Mouse (Mus musculus) lung, adult 2 months (tissue): ENCODE measurements around the gene Afap1.

Experiments used
- CTCF ChIP-seq: fragments of 200-500 bp; IDR thresholded peaks from 2 replicates; pipeline ENCODE4 v1.5.1; 2011; ENCODE audit warnings: mild to moderate bottlenecking, low read length, control low read depth; ENCODE audit not compliant: insufficient read depth
- POLR2A ChIP-seq: fragments of 200-500 bp; IDR thresholded peaks from 2 replicates; pipeline ENCODE4 v1.6.1; 2011; ENCODE audit warnings: low read depth, mild to moderate bottlenecking, control low read depth, low read length, borderline replicate concordance; ENCODE audit errors: extremely low read depth

DNA sequence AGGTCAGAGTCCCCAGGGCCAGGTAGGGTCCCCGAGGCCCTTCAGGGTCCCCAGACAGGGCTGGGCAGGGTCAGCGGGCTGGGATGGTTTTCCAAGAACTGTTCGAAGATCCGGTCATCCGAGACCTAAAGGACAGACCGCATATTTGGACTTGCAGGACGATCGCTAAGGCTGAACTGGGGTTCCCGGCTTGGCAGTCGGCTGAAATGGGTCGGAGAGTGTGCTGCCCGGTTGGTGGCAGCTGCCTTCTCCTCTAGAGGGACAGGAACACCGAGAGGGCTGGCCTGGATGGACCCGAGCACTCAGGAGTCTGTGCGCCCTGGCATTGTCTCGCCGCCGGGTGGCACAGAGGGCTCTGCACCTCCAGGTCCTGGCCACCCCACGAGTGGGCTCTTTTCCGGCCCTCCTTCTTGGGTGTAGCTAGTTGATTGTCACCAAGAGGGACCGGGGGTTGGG lies 714 bp downstream of the Afap1 start:
- TF ChIP-seq CTCF (no peak), POLR2A (no peak)
